Mouse (Mus musculus) embryonic fibroblast, embryonic 13.5 days (primary cell): Measurements from ENCODE around the gene Wdr74.

Experiments used
- CTCF ChIP-seq: IDR thresholded peaks from 2 replicates; pipeline ENCODE4 v1.5.1; 2011; ENCODE audit warnings: mild to moderate bottlenecking, control low read depth, low read length, moderate library complexity, borderline replicate concordance; ENCODE audit not compliant: insufficient read depth
- POLR2A ChIP-seq: IDR thresholded peaks from 2 replicates; pipeline ENCODE4 v1.6.1; 2011; ENCODE audit warnings: low read depth, mild to moderate bottlenecking, control low read depth, low read length, moderate library complexity

GRCm38 (mm10) chr19:8773409-8773808 is 37.8 kb downstream of the Wdr74 start:
- TF ChIP-seq POLR2A (0 out of 2 replicates have a peak, but pooled peaks have one; percentile 4), CTCF (no peak)
